Mouse (Mus musculus) bone marrow macrophage, adult 2 months (primary cell): ENCODE results near the gene Mapt.

ENCODE experiments used
- CTCF ChIP-seq: IDR thresholded peaks from 2 replicates; pipeline ENCODE4 v1.5.1; 2012; ENCODE audit warnings: low read depth, mild to moderate bottlenecking, low read length, moderate library complexity
- POLR2A ChIP-seq: IDR thresholded peaks from 2 replicates; pipeline ENCODE4 v1.6.1; 2012; ENCODE audit warnings: mild to moderate bottlenecking, low read depth, low read length, borderline replicate concordance

DNA sequence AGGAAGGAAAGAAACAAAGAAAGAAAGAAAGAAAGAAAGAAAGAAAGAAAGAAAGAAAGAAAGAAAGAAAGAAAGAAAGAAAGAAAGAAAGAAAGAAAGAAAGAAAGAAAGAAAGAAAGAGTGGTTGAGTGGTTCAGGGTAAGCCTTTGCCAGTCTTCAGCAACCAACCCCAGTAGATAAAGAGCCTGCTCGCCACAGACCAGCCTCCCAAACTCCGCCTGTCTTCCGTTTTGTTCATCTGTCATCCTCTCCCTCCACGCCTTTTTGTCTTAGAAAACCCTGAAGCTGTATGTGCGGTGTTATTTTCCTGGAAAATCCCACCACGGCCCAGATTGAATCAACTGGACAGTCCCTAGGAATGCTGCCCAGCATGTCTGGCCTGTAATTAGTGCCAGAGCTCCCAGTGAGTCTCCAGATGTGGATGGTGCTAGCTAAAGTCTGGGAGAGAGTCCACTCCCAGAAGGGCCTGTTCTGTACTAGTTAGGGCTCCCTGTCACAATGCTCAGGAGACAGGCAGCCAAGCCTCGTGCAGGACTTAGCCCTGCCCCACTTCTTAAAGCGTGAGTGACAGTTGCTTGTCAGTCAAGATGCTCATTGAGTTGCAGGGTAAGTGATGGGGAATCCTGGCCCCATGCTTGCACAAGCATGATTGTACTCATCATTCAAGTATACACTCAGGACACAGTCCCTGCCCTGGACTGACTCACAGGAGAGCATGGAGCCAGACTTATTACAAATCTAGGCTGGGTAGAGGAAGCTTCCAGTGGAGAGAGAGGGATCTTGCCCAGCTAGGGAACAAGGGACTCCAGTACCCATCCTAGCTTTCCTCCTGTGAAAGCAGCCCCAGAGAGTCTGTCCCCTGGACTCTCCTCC is 72.1 kb downstream of the Mapt start:
- no peak for TF ChIP-seq POLR2A
- no peak for TF ChIP-seq CTCF
